Mouse (Mus musculus): ENCODE results near the gene Casp14. TPM values are rescaled to one million over a fixed set of nuclear protein-coding genes. Genes with fewer than 3 reads are reported as not detected.

The Casp14 gene
- polyA plus RNA-seq, 1 experiment from 2014 or later: not detected

Other genes starting within 250 kb of the Casp14 start
- gene Olfr1358, start 200.9 kb downstream of the Casp14 start, polyA plus RNA-seq (2014; fragmentation: Nextera tagmentation; extraction: Ambion mirVana): 0.15 TPM in 1 of 2 replicates, not detected in the other
- gene Ilvbl, start 143.9 kb downstream of the Casp14 start, polyA plus RNA-seq (2014; fragmentation: Nextera tagmentation; extraction: Ambion mirVana): 27.5 and 31.2 TPM in 2 replicates
- 10.0 and 11.9 TPM in 2 replicates for gene Syde1, start 126.3 kb downstream of the Casp14 start, polyA plus RNA-seq (2014; fragmentation: Nextera tagmentation; extraction: Ambion mirVana)
- not detected in 2 replicates for gene Olfr1357, start 100.2 kb downstream of the Casp14 start, polyA plus RNA-seq (2014; fragmentation: Nextera tagmentation; extraction: Ambion mirVana)
- gene Ccdc105, start 34.8 kb upstream of the Casp14 start, polyA plus RNA-seq (2014; fragmentation: Nextera tagmentation; extraction: Ambion mirVana): not detected in 2 replicates
- gene Slc1a6, start 62.2 kb upstream of the Casp14 start, polyA plus RNA-seq (2014; fragmentation: Nextera tagmentation; extraction: Ambion mirVana): 0.63 and 1.2 TPM in 2 replicates
- gene Olfr1356, start 133.9 kb upstream of the Casp14 start, polyA plus RNA-seq (2014; fragmentation: Nextera tagmentation; extraction: Ambion mirVana): not detected in 2 replicates
- gene Olfr1355, start 157.2 kb upstream of the Casp14 start, polyA plus RNA-seq (2014; fragmentation: Nextera tagmentation; extraction: Ambion mirVana): not detected in 2 replicates
- gene Olfr1354, start 194.9 kb upstream of the Casp14 start, polyA plus RNA-seq (2014; fragmentation: Nextera tagmentation; extraction: Ambion mirVana): not detected in 2 replicates
- not detected in 2 replicates for gene Olfr8, start 232.3 kb upstream of the Casp14 start, polyA plus RNA-seq (2014; fragmentation: Nextera tagmentation; extraction: Ambion mirVana)
- gene Olfr1353, start 245.0 kb upstream of the Casp14 start, polyA plus RNA-seq (2014; fragmentation: Nextera tagmentation; extraction: Ambion mirVana): not detected in 2 replicates

All from hindbrain, embryonic 11.5 days (tissue).